Mouse (Mus musculus) adipocyte (in vitro differentiated cells): ENCODE data around the gene Tmem273.

Source experiments
- DNase-seq: peaks from one replicate; pipeline ENCODE4 v3.0.0-alpha.2; 2016; ENCODE audit warnings: low spot score

Tmem273 gene

DNA sequence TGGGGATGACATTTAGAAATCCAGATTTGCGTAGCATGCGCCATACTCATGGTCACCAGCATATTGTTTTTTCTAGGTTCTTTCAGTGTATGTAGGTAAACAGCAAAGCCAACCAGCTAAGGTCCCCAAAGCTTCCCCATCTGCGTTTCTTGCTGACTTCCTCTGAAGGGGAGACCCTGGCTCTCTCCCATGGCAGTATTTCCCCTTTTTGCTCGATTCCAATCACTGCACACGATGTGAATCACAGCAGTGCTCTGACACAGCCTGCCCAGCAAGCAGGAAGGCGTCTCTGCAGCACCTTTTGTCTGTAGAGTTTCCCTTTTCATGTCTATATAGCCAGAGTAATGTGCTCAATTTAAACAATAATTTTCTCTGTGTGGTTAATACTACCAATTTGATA lies 26.7 kb downstream of the Tmem273 start:
- DNase-seq, result no peak

DNA sequence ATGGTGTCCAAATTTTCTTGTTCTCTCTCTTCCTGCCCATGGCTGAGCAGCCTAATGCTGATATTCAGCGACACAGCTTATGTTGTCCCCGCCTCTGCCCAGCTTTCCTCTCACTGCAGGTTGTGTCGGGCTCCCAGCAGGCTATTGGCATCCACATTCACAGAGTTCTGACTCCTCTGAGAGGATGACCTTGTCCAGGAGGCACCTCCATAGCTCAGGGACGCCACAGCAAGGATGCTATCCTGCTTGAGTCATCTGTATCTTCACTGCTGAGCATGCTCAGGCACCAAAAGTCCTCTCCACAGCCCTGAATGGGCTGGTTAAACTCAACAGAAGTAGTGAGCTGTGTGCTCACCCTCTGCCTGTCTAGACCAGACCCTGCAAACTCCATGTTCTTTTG lies 29.2 kb downstream of the Tmem273 start:
- DNase-seq, result no peak

DNA sequence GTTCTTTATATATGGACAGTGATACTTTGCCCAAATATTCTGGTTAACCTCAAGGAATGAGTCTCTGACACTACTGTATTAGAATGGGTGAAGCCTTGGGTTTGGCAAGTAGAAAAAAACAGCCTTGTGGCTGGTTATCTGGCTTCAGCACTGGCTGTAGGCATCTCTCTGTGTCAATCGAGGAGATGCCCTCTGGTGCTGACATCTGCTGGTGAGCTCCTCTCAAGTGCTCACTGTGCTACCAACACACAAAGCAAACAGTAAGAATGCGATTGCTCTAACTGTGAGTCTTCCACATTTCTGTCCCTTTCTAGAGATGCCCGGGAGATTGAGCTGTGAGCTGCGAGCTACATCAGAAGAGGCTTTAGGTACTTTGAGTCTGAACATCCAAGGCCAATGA lies 30.8 kb downstream of the Tmem273 start:
- no peak for DNase-seq

DNA sequence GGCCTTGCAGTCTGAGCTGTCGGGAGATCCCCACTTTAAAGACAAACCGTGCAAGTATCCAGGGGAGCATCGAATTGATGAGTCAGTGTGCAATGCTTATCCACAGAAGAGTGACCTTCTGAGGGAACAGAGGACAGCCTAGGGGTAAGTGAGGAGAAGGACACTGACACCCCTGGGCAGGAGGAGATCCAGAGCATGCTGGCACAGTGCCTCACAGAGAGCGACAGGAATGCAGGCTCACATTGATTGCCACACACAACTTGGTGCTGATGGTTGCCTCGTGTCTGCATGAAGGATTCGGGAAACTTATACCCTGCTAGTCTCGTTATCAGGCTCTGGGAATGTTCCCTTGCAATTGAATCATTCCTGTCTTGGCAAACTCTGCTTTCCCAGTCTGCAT lies 31.5 kb downstream of the Tmem273 start:
- no peak for DNase-seq

DNA sequence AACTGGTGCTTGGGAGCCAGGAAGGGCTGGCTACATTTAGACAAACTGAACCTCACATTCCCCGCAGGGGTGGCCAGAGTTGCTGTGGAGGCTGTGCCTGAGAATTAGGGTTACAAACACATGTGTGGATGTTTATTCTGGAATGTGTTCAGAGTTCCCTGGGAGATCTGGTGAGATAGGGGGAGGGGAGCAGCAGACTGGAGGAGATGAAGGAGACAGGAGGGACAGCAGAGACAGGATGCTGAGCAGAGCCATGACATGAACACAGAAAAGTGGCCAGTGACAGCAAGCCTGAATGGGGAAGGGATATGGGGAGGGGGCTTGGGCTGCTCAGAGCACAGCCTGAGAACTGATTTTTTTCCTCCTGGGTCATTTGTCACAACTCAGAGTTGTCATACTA lies 33.5 kb downstream of the Tmem273 start:
- DNase-seq, result no peak

DNA sequence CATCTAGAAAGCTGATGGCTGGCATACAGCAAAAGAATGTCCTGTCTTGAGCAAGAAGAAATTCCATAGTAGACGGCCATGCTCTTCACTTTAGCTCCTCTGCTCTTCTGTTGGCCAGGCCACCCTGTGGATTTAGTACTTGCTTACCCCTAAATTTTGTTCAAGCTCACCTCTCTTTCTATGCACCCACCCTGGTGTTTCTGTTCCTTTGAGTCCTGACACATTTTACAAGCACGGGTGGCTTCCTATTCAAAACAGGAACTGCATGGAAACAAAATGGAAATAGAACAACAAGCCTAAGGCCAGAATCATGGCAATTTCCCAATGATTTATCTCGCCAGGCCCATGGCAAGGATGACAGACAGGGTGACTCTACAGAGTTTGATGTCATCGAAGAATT lies 37.0 kb downstream of the Tmem273 start:
- no peak for DNase-seq

DNA sequence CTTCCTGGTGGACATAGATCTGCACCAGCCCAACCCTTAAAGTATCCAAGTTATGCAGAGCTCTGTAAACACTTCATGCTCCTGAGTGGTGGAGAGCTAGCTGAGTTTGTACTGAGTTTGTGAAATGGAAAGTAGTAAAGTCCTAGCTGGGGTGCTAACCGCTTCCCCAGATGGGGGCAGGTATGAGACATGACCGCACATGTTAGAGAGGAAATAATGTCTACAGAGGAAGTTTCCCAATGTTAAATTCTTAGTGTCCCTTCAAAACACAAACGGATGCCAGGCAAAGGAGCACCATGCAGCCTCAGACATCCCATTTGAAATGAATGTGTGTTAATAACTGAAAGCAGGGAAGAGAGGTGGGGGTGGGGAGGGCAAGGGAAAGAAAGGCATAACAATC lies 38.1 kb downstream of the Tmem273 start:
- DNase-seq, result no peak

DNA sequence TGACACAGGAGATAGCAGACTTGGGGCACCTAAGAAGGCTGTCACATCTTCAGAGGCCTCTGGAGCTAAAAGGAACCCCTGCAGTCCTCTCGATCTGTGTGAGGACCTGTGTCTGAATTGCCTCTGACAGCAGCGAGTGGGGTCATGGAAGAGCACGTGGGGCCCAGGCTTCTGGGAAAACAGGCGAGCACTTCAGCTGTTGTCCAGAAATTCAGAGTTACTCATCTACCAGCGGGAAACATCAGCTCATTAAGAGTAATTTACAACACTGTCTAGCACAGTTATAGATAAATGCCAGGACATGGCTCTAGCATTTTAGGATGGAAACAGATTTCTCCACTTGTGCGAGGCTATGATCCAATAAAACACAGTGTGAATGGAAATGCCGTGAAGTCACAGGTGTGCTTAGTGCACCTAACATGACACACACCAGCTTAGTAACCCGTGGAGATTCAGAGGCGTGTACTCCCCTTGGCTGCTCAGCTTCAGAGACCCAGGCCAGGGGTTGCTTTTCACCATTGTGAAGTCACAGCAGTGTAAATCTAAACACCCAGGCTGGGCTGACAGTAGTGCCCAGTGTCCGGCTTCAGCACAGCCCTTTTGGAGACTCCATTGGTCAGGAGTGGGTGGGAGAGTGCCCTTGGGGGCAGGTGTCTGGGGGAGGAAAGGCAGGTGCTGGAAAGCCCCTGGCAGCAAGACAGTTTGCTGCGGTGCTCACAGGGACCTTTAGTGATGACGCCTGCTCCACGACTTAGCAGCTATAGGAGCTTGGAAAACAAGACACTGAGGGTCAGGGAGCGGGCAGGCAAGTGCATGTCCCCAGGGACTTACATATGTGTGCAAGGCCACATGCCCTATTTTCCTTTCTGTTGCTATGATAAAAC lies 38.7 kb downstream of the Tmem273 start:
- DNase-seq, result no peak

DNA sequence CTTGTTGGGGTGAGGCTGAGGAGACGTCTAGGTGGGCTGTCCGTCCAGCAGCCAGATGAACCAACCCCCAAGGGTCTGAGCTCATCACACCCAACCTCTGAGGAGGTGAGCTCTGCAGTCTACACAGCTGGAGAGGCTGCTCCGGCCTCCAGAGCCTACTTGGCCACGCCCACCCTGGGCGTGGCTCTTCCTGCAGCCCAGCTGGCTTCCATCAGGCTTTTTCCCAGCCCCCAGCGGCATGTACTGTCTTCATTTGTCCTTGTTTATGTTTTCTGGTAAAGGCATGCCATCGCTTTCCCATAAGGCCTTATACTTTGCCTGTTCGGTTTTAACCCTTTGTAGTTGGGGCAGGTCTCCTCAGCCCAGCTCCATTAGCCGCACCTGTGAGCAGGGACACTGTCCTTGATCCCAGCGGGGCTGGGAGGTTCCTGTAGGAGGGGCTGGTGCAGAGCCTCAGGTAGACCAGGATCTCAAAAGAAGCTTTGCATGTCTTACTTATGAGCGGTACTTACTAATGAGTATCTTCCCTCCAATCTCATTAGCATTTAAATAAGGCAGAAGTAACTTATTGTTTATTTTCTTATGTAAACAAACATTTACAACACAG lies 39.8 kb downstream of the Tmem273 start:
- DNase-seq, result no peak

DNA sequence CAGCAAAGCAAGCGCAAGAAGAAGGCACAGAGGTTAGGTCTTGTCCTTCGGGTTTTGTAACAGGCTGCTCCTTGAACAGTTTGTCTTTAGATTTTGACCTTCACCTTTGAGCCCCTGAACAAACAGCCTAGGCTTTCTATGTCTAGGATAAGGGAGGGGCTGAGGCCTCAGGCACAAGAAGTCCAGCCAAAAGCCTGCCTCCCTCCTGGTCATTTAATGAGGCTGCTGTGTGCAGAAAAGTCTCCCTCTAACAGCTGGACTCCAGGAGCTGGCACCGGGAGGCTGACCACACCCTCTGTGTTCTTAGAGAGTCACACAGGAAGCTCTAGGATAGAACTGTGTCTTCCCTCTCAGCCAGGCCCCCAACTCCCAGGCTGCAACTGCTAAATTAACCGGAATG lies 41.4 kb downstream of the Tmem273 start:
- DNase-seq, result no peak

DNA sequence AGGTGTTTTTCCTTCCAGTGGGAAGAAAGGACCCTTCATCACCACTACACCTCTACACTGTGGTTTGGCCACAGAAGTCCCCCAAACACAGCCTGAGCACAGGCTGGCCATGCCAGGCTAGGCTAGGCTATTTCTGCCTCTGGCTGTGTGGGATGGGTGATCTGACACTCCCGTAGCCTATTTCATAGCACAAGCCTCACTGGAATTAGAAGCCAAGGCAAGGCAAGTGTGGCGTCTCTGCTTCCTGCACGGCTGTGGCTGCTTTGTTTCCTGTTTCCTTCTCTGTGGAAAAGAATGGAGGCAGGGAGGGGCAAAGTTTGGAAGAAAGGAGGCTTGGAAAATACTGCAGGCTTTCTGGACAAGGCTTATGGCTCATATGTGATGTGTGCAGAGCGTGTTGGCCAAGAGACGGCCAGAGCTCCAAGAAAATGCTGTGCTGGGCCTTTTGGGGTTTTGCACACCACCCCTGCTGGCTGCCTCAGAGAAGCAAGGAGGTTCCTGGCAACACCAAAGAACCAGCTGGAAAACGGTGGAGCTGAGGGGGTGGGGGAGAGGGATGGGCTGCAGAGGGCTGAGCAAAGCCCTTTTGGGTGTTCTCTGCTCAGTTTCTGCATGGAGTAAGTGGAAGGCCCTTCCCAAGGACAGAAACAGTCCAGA lies 42.4 kb downstream of the Tmem273 start:
- DNase-seq, result no peak

DNA sequence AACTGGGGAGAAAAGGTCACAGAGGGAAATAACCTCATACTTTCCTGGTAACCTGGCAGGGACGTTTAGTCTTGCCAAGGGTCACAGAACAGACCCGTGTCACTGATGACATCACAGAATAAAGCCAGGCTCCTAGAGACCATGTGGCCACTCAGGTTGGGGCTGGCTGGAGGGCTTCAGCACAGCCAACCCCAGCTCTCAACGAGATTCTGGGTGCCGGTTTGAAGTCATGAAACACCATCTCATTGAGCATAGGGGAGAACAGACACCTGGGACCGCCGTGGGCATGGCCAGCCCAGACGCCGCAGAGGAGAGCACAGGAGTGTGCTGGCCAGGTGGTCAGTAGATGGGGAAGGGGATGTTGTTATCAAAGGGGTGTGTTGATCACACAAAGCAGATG lies 48.1 kb downstream of the Tmem273 start, which contains the start of gene Fam170b:
TSS of gene Fam170b (plus strand) at position 116 of the 400 bp plus-strand sequence.
- DNase-seq, result no peak

DNA sequence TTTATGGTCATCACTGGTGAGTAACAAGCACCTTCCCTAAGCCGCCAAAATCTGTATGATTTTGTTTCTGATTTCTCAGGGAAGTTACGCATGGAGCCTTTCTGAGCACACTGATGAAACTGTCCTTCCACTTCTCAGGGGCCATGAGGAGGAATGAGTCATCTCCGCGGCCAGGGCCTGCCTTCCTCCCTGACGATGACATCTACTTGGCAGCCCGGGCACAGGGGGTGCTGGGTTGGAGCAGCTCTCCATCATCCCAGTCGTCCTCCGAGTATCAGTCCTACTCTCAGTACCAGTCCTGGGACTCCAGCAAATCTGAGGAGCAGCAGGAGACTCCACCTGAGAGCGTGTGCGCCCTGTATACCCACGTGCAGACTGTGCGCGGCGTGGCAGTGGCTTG lies 49.4 kb downstream of the Tmem273 start:
- DNase-seq, result no peak

DNA sequence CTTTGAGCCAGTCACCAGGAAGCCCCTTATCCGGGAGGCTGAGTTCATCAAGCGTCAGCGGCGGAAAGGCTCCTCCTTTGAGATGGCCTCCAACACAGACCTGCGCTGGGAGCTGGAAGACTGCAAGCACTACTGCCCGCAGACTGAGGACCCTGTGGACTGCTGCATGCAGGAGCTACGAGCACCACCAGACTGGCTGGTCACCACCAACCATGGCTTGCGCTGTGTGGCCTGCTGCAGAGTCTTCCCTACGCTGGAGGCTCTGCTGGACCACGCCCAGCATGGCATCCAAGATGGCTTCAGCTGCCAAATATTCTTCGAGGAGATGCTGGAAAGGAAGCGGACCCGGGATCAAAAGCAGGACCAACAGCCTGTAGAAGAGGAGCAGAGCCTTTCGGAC lies 49.8 kb downstream of the Tmem273 start:
- DNase-seq, result no peak

DNA sequence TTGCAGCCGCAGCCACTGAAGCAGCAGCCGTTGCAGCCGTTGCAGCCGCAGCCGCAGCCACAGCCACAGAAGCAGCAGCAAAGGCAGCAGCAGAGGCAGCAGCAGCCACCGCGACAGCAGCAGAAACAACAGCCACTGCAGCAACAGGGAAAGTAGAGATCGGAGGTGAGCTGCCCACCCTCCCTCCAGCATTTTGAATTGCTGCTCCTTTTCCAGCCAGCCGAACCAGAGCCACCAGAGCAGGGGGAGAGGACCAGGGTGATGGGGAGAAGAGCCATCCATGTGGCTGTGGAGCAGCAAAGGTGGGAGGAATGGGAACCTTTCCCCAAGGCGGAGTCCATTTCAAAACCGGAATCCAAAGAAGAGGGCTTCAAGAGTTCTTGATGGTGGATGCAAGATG lies 50.4 kb downstream of the Tmem273 start:
- DNase-seq, result no peak

DNA sequence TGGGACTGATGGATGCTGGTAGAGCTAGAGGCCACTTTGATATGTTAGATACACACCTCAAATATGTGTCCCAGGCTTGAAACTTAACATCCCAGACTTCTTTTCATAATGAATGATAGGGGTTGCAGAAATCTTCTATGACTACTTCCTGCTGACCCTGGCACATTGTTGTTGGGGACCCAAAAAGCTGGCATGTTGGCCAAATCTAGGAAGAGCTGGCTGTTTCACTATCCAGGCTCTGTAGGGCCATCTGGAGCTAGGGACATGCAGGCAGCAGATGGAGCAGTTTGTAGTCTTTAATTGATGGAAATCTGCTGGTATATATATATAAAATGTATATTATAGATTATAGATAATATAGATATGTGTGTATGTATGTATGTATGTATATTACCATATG lies 56.3 kb downstream of the Tmem273 start:
- DNase-seq, result no peak

DNA sequence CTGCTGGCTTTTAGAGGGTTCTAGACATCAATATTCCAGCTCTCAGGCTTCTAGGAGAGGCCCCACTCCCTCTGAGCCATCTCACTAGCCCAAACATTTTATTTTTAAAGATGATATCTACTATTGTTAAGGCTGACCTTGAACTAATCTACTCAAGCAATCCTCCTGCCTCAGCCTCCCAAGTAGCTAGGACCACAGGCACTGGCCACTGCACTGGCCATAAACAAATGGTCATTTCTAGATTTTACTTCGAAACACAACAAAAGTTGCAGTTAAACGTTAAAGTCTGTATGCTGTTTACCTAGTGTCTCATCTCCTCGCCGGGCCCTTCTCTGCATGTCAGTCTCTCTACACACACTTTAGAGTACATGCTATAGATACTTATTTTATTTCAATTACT lies 68.3 kb downstream of the Tmem273 start:
- no peak for DNase-seq

DNA sequence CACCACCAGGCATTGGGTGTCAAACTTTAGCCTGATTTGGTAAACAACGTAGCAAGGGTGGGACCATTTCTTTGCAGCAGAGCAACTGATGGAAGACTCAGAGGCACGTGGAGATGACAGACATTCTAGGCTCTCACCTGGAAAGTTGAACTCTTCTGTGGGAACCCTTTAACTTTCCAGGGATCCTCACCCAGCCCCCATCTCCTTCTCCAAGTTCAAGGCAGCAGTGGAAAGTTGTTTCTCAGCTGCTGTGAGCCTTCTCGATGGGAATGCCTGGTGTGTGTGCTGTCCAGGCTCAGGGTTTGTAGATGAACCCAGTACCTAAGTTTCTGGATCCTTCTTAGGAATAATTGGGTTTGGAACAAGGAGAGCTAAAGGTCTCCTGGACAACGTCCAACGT lies 70.5 kb downstream of the Tmem273 start:
- DNase-seq, result no peak

DNA sequence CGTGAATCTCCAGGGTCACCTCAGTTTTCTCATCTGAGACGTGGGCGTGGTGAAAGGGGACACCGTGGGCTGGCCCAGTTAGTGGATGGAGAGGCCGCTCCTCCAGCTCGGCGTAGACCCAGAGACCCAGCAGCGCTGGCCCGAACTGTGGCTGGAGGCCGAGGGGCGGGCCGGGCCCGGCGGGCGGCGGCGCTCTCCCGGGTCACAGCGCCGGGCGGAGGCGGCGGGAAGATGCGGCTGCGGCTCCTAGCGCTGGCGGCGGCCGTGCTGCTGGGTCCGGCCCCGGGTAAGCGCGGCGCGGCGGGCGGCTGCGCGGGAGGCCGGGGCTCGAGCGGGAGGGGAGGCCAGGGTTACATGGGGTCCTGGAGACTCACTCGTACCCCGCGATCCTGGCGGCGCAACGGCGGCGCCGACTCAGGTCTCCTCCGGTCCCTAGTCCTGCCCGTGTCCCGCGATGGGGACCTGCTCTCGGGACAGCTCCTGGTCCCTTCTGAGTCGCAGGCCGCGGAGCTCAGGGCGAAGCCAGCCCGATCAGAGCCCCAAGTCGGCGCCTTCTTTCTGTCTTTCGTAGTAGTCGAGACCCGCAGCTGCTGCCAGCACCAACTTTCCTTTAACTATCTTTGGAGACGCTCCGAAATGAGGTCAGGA lies 71.0 kb downstream of the Tmem273 start, which contains the start of gene Vstm4:
TSS of gene Vstm4 (plus strand) at position 76 of the 648 bp plus-strand sequence.
- DNase-seq, result no peak

DNA sequence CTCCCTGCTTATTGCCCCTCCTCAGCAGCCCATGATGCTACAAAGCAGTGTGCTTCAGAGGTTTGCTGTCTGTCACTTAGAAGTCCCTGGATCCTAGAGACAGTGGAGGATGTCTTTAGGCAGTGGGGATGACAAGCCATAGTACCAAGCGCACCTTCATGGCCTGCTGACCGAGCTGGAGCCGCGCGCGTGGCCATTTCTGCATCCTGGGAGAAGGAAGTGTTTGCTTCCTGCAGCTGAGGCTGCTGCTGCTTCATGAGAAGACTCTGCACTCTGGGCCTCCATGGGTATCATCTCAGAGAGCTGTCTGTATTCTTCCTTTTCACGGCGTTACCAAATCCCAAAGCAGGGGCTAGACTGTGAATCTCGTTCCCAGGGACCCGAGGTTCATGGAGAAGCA lies 72.6 kb downstream of the Tmem273 start:
- no peak for DNase-seq

DNA sequence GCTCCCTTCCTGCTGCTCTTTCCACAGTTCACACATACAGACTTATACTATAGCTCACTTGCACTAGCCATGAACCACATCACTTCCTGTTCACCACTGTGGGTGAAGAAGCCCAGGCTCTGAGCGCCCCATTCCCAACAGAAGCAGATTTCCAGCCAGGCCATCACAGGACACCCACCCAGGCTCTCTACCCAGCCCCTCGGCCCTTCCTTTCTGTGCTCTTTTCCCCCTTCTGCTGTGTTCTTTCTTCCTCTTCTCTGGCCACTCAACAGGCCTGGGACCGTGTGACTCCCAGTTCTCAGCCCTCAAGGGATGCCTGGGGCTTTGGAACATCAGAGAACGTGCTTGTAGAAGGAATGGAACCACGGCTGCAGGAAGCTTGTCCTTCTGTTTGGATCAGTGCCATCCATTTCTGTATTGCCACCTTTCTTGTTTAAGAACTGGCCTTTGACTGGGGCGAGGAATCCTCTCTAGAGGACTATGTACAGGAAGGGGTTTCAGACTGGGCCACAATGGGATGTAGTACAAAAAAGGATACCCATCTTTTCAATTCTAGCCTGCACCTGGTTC lies 73.3 kb downstream of the Tmem273 start:
- no peak for DNase-seq
